Comparison of ENCODE assay signal across 21 mouse cellular contexts in genomic region chr13:14513934-14514333, GRCm38 (mm10). TPM values are rescaled to one million over a fixed set of nuclear protein-coding genes. Genes with fewer than 3 reads are reported as not detected.
DNase-seq lines count a peak whose midpoint lies in the region; ATAC-seq and TF ChIP-seq lines count a peak whose summit lies in the region.
"Had no signal": no experiment of that assay in that cellular context is flagged by ENCODE, and none has a peak within 500 bp of the region (broad histone marks: within the 10 kb centered on the region; RNA-seq: fewer than 3 reads in every experiment).

No protein-coding gene starts in this region.

- no peak for DNase-seq in hindbrain, postnatal 0 days (ENCODE audit: low spot score)
- no peak for DNase-seq in midbrain, postnatal 0 days (ENCODE audit: low spot score)
- DNase-seq: adrenal gland, adult 2 months; adrenal gland, postnatal 10 days; adrenal gland, postnatal 25 days; cerebellum, adult 11 months; cerebellum, adult 18-20 months; cerebellum, adult 8-10 months; cerebellum, adult 9-11 months; cerebellum, postnatal 14 days; cerebellum, postnatal 36 days; embryo, embryonic 11 days had no signal

- H3K36me3 ChIP-seq in hindbrain, embryonic 12.5 days = no peaks in the 10 kb centered on the region
- no peaks in the 10 kb centered on the region for H3K36me3 ChIP-seq in hindbrain, postnatal 0 days (ENCODE audit: insufficient read depth, low read length)
- H3K36me3 ChIP-seq in midbrain, embryonic 13.5 days = no peaks in the 10 kb centered on the region
- no peaks in the 10 kb centered on the region for H3K36me3 ChIP-seq in midbrain, postnatal 0 days (ENCODE audit: insufficient read depth, low read length)
- H3K36me3 ChIP-seq: embryonic facial prominence, embryonic 13.5 days; embryonic facial prominence, embryonic 15.5 days; forebrain, embryonic 10.5 days had no signal

- TF ChIP-seq CTCF in hindbrain, postnatal 0 days (IDR thresholded peaks at IDR 0.05; ENCODE audit: low read depth) = no peak
- no peak for TF ChIP-seq CTCF in midbrain, postnatal 0 days (IDR thresholded peaks at IDR 0.05)

- no peaks in the 10 kb centered on the region for H3K27me3 ChIP-seq in hindbrain, embryonic 12.5 days
- H3K27me3 ChIP-seq in hindbrain, postnatal 0 days (ENCODE audit: insufficient read depth, low read length) = no peaks in the 10 kb centered on the region
- no peaks in the 10 kb centered on the region for H3K27me3 ChIP-seq in midbrain, embryonic 13.5 days
- H3K27me3 ChIP-seq in midbrain, postnatal 0 days (ENCODE audit: insufficient read depth, low read length) = no peaks in the 10 kb centered on the region
- H3K27me3 ChIP-seq: embryonic facial prominence, embryonic 13.5 days; embryonic facial prominence, embryonic 15.5 days had no signal

- peak; percentile 56; the same call in 1 of the 2 replicates for ATAC-seq in hindbrain, embryonic 12.5 days (ENCODE audit: low FRiP score)
- no peak for ATAC-seq in hindbrain, postnatal 0 days
- ATAC-seq in midbrain, embryonic 13.5 days = peak; percentile 65
- no peak for ATAC-seq in midbrain, postnatal 0 days (ENCODE audit: low FRiP score)
- ATAC-seq: forebrain, embryonic 14.5 days; forebrain, embryonic 16.5 days had no signal

- H3K4me3 ChIP-seq in hindbrain, embryonic 12.5 days = no peak overlapping the region
- no peak overlapping the region for H3K4me3 ChIP-seq in hindbrain, postnatal 0 days (ENCODE audit: low read length)
- no peak overlapping the region for H3K4me3 ChIP-seq in midbrain, embryonic 13.5 days (replicated peaks)
- no peak overlapping the region for H3K4me3 ChIP-seq in midbrain, postnatal 0 days (ENCODE audit: low read depth, low read length)
- H3K4me3 ChIP-seq: embryonic facial prominence, embryonic 13.5 days; embryonic facial prominence, embryonic 15.5 days; erythroblast, embryonic 14.5 days; forebrain, embryonic 10.5 days had no signal

- no peaks in the 10 kb centered on the region for H3K9me3 ChIP-seq in hindbrain, embryonic 12.5 days (replicated peaks)
- H3K9me3 ChIP-seq in hindbrain, postnatal 0 days (ENCODE audit: low read length) = no peaks in the 10 kb centered on the region
- H3K9me3 ChIP-seq in midbrain, embryonic 13.5 days = no peaks in the 10 kb centered on the region
- H3K9me3 ChIP-seq in midbrain, postnatal 0 days (ENCODE audit: low read length) = no peaks in the 10 kb centered on the region
- H3K9me3 ChIP-seq: embryonic facial prominence, embryonic 13.5 days; embryonic facial prominence, embryonic 15.5 days; forebrain, embryonic 10.5 days had no signal

- no peaks in the 10 kb centered on the region for H3K4me1 ChIP-seq in hindbrain, embryonic 12.5 days
- no peaks in the 10 kb centered on the region for H3K4me1 ChIP-seq in hindbrain, postnatal 0 days (ENCODE audit: insufficient read depth, low read length)
- no peaks in the 10 kb centered on the region for H3K4me1 ChIP-seq in midbrain, embryonic 13.5 days (replicated peaks)
- H3K4me1 ChIP-seq in midbrain, postnatal 0 days (ENCODE audit: insufficient read depth, low read length) = peaks cover 3% of the 10 kb centered on the region; the same call in 1 of the 2 replicates
- H3K4me1 ChIP-seq: embryonic facial prominence, embryonic 13.5 days; embryonic facial prominence, embryonic 15.5 days; forebrain, embryonic 10.5 days had no signal

- H3K4me2 ChIP-seq in hindbrain, embryonic 12.5 days (replicated peaks) = no peak overlapping the region
- no peak overlapping the region for H3K4me2 ChIP-seq in hindbrain, postnatal 0 days (ENCODE audit: low read depth, low read length)
- no peak overlapping the region for H3K4me2 ChIP-seq in midbrain, embryonic 13.5 days (replicated peaks)
- no peak overlapping the region for H3K4me2 ChIP-seq in midbrain, postnatal 0 days (ENCODE audit: low read depth, low read length, poor library complexity, severe bottlenecking)
- H3K4me2 ChIP-seq: embryonic facial prominence, embryonic 13.5 days; embryonic facial prominence, embryonic 15.5 days had no signal

- no peak overlapping the region for H3K9ac ChIP-seq in hindbrain, embryonic 12.5 days
- no peak overlapping the region for H3K9ac ChIP-seq in hindbrain, postnatal 0 days (replicated peaks; ENCODE audit: low read length)
- H3K9ac ChIP-seq in midbrain, embryonic 13.5 days (replicated peaks) = no peak overlapping the region
- no peak overlapping the region for H3K9ac ChIP-seq in midbrain, postnatal 0 days (replicated peaks; ENCODE audit: low read length, poor library complexity, severe bottlenecking)
- H3K9ac ChIP-seq: embryonic facial prominence, embryonic 13.5 days; embryonic facial prominence, embryonic 15.5 days had no signal

- no peak overlapping the region for H3K27ac ChIP-seq in hindbrain, embryonic 12.5 days
- no peak overlapping the region for H3K27ac ChIP-seq in hindbrain, postnatal 0 days
- H3K27ac ChIP-seq in midbrain, embryonic 13.5 days = no peak overlapping the region
- H3K27ac ChIP-seq in midbrain, postnatal 0 days (ENCODE audit: low read depth, low read length) = no peak overlapping the region
- H3K27ac ChIP-seq: embryonic facial prominence, embryonic 13.5 days; embryonic facial prominence, embryonic 15.5 days; forebrain, embryonic 10.5 days had no signal

RNA-seq across cellular contexts. Expression of gene Hecw1, which starts 9.1 kb away (rescaled TPM):
- polyA plus RNA-seq in hindbrain, embryonic 12.5 days (2016; fragmentation: Nextera tagmentation; extraction: Ambion mirVana) = 23.1 and 29.0 TPM in 2 replicates
- 95.3 and 114 TPM in 2 replicates for total RNA-seq in hindbrain, postnatal 0 days (2014; rRNA removed)
- polyA plus RNA-seq in hindbrain, postnatal 0 days (2015; fragmentation: Nextera tagmentation; extraction: Ambion mirVana) = 29.8 and 30.5 TPM in 2 replicates
- polyA plus RNA-seq in midbrain, embryonic 13.5 days (2015; fragmentation: Nextera tagmentation; extraction: Ambion mirVana) = 32.5 and 34.4 TPM in 2 replicates
- total RNA-seq in midbrain, postnatal 0 days (2014; rRNA removed) = 128 and 140 TPM in 2 replicates
- 27.4 and 32.9 TPM in 2 replicates for polyA plus RNA-seq in midbrain, postnatal 0 days (2015; fragmentation: Nextera tagmentation; extraction: Ambion mirVana)
- total RNA-seq: adrenal gland, postnatal 25 days; common myeloid progenitor, adult 5-6 weeks had no signal
- polyA plus RNA-seq: adrenal gland, adult 2 months had no signal

Comparison
In these comparisons a context has a peak if more than half of its experiments do, and no peak if none do; other contexts are left out.
1. ATAC-seq: peak in hindbrain, embryonic 12.5 days (single experiment) and midbrain, embryonic 13.5 days (single experiment); none in hindbrain, postnatal 0 days (single experiment) and midbrain, postnatal 0 days (single experiment).